In genomic region chr7:78183396-78183795, GRCm38 (mm10) we compare ENCODE assay signal across 28 mouse cellular contexts.
DNase-seq lines count a peak whose midpoint lies in the region; ATAC-seq and TF ChIP-seq lines count a peak whose summit lies in the region.
"Had no signal": no experiment of that assay in that cellular context is flagged by ENCODE, and none has a peak within 500 bp of the region (broad histone marks: within the 10 kb centered on the region; RNA-seq: fewer than 3 reads in every experiment).

No protein-coding gene starts in this region.

- H3K36me3 ChIP-seq in hindbrain, postnatal 0 days (ENCODE audit: insufficient read depth, low read length), result no peaks in the 10 kb centered on the region
- H3K36me3 ChIP-seq in hindbrain, embryonic 14.5 days (replicated peaks; ENCODE audit: control insufficient read depth, insufficient read depth), result no peaks in the 10 kb centered on the region
- H3K36me3 ChIP-seq: hindbrain, embryonic 15.5 days; liver, embryonic 12.5 days; midbrain, embryonic 12.5 days had no signal

- no peak for TF ChIP-seq CTCF in hindbrain, postnatal 0 days (IDR thresholded peaks at IDR 0.05; ENCODE audit: low read depth)
- no peak for TF ChIP-seq CTCF in brain, embryonic 14.5 days (IDR thresholded peaks at IDR 0.05; ENCODE audit: borderline replicate concordance, extremely low read depth, insufficient read depth, insufficient read length)

- H3K4me2 ChIP-seq in hindbrain, postnatal 0 days (ENCODE audit: low read depth, low read length), result no peak overlapping the region
- no peak overlapping the region for H3K4me2 ChIP-seq in hindbrain, embryonic 14.5 days (replicated peaks)
- H3K4me2 ChIP-seq: heart, embryonic 11.5 days; hindbrain, embryonic 15.5 days; liver, embryonic 12.5 days; midbrain, embryonic 12.5 days; neural tube, embryonic 13.5 days had no signal

- TF ChIP-seq POLR2A in brain, embryonic 14.5 days (IDR thresholded peaks at IDR 0.05; ENCODE audit: borderline replicate concordance, extremely low read depth, insufficient read depth, insufficient read length, poor library complexity, severe bottlenecking), result no peak

- H3K9ac ChIP-seq in hindbrain, postnatal 0 days (replicated peaks; ENCODE audit: low read length), result no peak overlapping the region
- no peak overlapping the region for H3K9ac ChIP-seq in hindbrain, embryonic 14.5 days
- H3K9ac ChIP-seq: hindbrain, embryonic 15.5 days; liver, embryonic 12.5 days; liver, postnatal 0 days; midbrain, embryonic 12.5 days; neural tube, embryonic 13.5 days had no signal

- no peak overlapping the region for H3K4me3 ChIP-seq in hindbrain, postnatal 0 days (ENCODE audit: low read length)
- no peak overlapping the region for H3K4me3 ChIP-seq in hindbrain, embryonic 14.5 days (replicated peaks; ENCODE audit: low read length)
- H3K4me3 ChIP-seq: gastrocnemius, adult 2 months; hindbrain, embryonic 15.5 days; liver, embryonic 12.5 days; megakaryocyte, embryonic 14.5 days; midbrain, embryonic 12.5 days; myocyte; neural tube, embryonic 13.5 days had no signal

- no peak for ATAC-seq in hindbrain, postnatal 0 days
- ATAC-seq in hindbrain, embryonic 14.5 days (ENCODE audit: low FRiP score), result no peak
- ATAC-seq: liver, embryonic 12.5 days; liver, postnatal 0 days had no signal

- 46% methylated on average over 1 of the region's 1 CpGs for WGBS in hindbrain, postnatal 0 days
- 14% methylated on average over 1 of the region's 1 CpGs for WGBS in hindbrain, embryonic 14.5 days

- no peaks in the 10 kb centered on the region for H3K9me3 ChIP-seq in hindbrain, postnatal 0 days (ENCODE audit: low read length)
- no peaks in the 10 kb centered on the region for H3K9me3 ChIP-seq in hindbrain, embryonic 14.5 days (ENCODE audit: control insufficient read depth, low read length)
- H3K9me3 ChIP-seq: hindbrain, embryonic 15.5 days; liver, embryonic 12.5 days; megakaryocyte, embryonic 14.5 days; midbrain, embryonic 12.5 days; neural tube, embryonic 13.5 days had no signal

- DNase-seq in hindbrain, postnatal 0 days (ENCODE audit: low spot score), result no peak
- no peak for DNase-seq in hindbrain, embryonic 14.5 days (ENCODE audit: low spot score)
- DNase-seq in retina, postnatal 1 day, result peak; percentile 54
- DNase-seq in retina, embryonic 14.5 days (ENCODE audit: low spot score), result no peak
- DNase-seq in brain, embryonic 14.5 days (ENCODE audit: low read depth), result peak; percentile 82
- no peak for DNase-seq in cerebellum, adult 18-20 months
- DNase-seq: adrenal gland, postnatal 14 days; B cell, adult 2 months; cerebellum, adult 11-12 months; cerebellum, postnatal 10 days; gastrocnemius, adult 2 months; gastrocnemius, postnatal 36 days; heart, adult 18-20 months; kidney, adult 2 months; kidney, postnatal 36 days; layer of hippocampus, postnatal 36 days; left cerebral cortex, postnatal 4 days; liver, postnatal 0 days; lung, postnatal 36 days; right cerebral cortex, postnatal 14 days; thymus, postnatal 4 days had no signal

- no peaks in the 10 kb centered on the region for H3K4me1 ChIP-seq in hindbrain, postnatal 0 days (ENCODE audit: insufficient read depth, low read length)
- H3K4me1 ChIP-seq in hindbrain, embryonic 14.5 days (replicated peaks; ENCODE audit: control insufficient read depth, insufficient read depth, low read length), result no peaks in the 10 kb centered on the region
- H3K4me1 ChIP-seq: hindbrain, embryonic 15.5 days; liver, embryonic 12.5 days; megakaryocyte, embryonic 14.5 days; midbrain, embryonic 12.5 days; neural tube, embryonic 13.5 days had no signal

- peak overlapping the region; percentile 15; the same call in 1 of the 2 replicates for H3K27ac ChIP-seq in hindbrain, postnatal 0 days
- no peak overlapping the region for H3K27ac ChIP-seq in hindbrain, embryonic 14.5 days
- H3K27ac ChIP-seq: gastrocnemius, adult 2 months; hindbrain, embryonic 15.5 days; liver, embryonic 12.5 days; midbrain, embryonic 12.5 days; neural tube, embryonic 13.5 days had no signal

- no peaks in the 10 kb centered on the region for H3K27me3 ChIP-seq in hindbrain, postnatal 0 days (ENCODE audit: insufficient read depth, low read length)
- no peaks in the 10 kb centered on the region for H3K27me3 ChIP-seq in hindbrain, embryonic 14.5 days (ENCODE audit: control insufficient read depth, insufficient read depth, low read length)
- H3K27me3 ChIP-seq: hindbrain, embryonic 15.5 days; liver, embryonic 12.5 days; megakaryocyte, embryonic 14.5 days; midbrain, embryonic 12.5 days; neural tube, embryonic 13.5 days had no signal

Comparison
In these comparisons a context has a peak if more than half of its experiments do, and no peak if none do; other contexts are left out.
1. DNase-seq: peak in retina, postnatal 1 day (single experiment) and brain, embryonic 14.5 days (single experiment); none in hindbrain, postnatal 0 days (single experiment), hindbrain, embryonic 14.5 days (single experiment), retina, embryonic 14.5 days (single experiment) and cerebellum, adult 18-20 months (0 of 2).